ENCODE assay signal across 8 mouse cellular contexts in the genomic region with DNA sequence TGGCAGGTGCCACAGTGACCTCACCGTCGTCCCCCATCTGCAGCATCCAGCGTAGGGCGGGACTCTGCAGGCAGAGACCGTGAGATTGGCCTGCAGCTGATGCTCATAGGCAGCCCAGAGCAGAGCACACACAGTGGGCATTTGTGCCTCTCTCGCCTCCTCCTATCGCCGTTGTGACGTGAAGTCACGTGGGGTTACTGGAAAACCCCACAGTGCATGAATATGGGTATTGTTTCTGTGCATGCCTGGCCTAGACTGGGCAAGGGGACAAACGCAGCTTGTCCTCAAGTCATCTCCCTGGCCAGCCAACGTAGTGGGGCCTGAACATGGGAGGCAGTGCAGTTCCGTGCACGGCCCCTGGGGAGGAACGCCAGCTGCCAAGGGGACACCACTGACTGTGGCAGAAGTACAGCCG. TPM values are rescaled to one million over a fixed set of nuclear protein-coding genes. Genes with fewer than 3 reads are reported as not detected.
A peak's percentile ranks its signal among the peaks of the same experiment; 100 is the strongest.
DNase-seq lines count a peak whose midpoint lies in the region; ATAC-seq and TF ChIP-seq lines count a peak whose summit lies in the region.

No protein-coding gene starts in this region.

- DNase-seq in gastrocnemius, postnatal 10 days = peak; percentile 59
- no peak for DNase-seq in gastrocnemius, postnatal 36 days
- DNase-seq in forebrain, embryonic 14.5 days (ENCODE audit: low spot score) = peak; percentile 30
- peak; percentile 40 for DNase-seq in right cerebral cortex, postnatal 25 days
- DNase-seq in kidney, adult 2 months = no peak

- 0 out of 2 replicates have a peak, but pooled peaks cover 5% of the 10 kb centered on the region for H3K4me1 ChIP-seq in forebrain, embryonic 14.5 days (ENCODE audit: control insufficient read depth, insufficient read depth, low read length)
- peaks cover 22% of the 10 kb centered on the region for H3K4me1 ChIP-seq in hindbrain, embryonic 15.5 days (replicated peaks)
- peaks cover 30% of the 10 kb centered on the region for H3K4me1 ChIP-seq in limb, embryonic 13.5 days
- no peaks in the 10 kb centered on the region for H3K4me1 ChIP-seq in kidney, adult 2 months (ENCODE audit: control insufficient read depth, insufficient read depth, low read length)

- H3K9me3 ChIP-seq in forebrain, embryonic 14.5 days (replicated peaks; ENCODE audit: control insufficient read depth, low read length) = no peaks in the 10 kb centered on the region
- H3K9me3 ChIP-seq in hindbrain, embryonic 15.5 days = no peaks in the 10 kb centered on the region
- no peaks in the 10 kb centered on the region for H3K9me3 ChIP-seq in limb, embryonic 13.5 days

- WGBS in forebrain, embryonic 14.5 days = 74% methylated on average over 16 of the region's 16 CpGs
- WGBS in hindbrain, embryonic 15.5 days = 44% methylated on average over 16 of the region's 16 CpGs
- WGBS in limb, embryonic 13.5 days = 71% methylated on average over 16 of the region's 16 CpGs
- 89% methylated on average over 16 of the region's 16 CpGs for WGBS in kidney, adult 2 months

- no peak overlapping the region for H3K9ac ChIP-seq in forebrain, embryonic 14.5 days (ENCODE audit: low read length)
- no peak overlapping the region for H3K9ac ChIP-seq in hindbrain, embryonic 15.5 days
- H3K9ac ChIP-seq in limb, embryonic 13.5 days = no peak overlapping the region

- H3K27me3 ChIP-seq in forebrain, embryonic 14.5 days (replicated peaks; ENCODE audit: control insufficient read depth, insufficient read depth, low read length) = no peaks in the 10 kb centered on the region
- H3K27me3 ChIP-seq in hindbrain, embryonic 15.5 days = no peaks in the 10 kb centered on the region
- H3K27me3 ChIP-seq in limb, embryonic 13.5 days = no peaks in the 10 kb centered on the region
- no peaks in the 10 kb centered on the region for H3K27me3 ChIP-seq in kidney, adult 2 months (replicated peaks; ENCODE audit: control insufficient read depth, insufficient read depth, low read length)

- no peak overlapping the region for H3K27ac ChIP-seq in forebrain, embryonic 14.5 days (ENCODE audit: low read depth, low read length)
- H3K27ac ChIP-seq in hindbrain, embryonic 15.5 days (replicated peaks) = peak overlapping the region; percentile 71
- peak overlapping the region; percentile 90 for H3K27ac ChIP-seq in limb, embryonic 13.5 days
- H3K27ac ChIP-seq in kidney, adult 2 months (ENCODE audit: insufficient read depth, low read depth, low read length) = no peak overlapping the region

- H3K4me2 ChIP-seq in forebrain, embryonic 14.5 days (ENCODE audit: low read length) = no peak overlapping the region
- peak overlapping the region; percentile 13; the same call in 1 of the 2 replicates for H3K4me2 ChIP-seq in hindbrain, embryonic 15.5 days
- H3K4me2 ChIP-seq in limb, embryonic 13.5 days (replicated peaks) = no peak overlapping the region

- intact Hi-C loops in gastrocnemius, postnatal 36 days (cut with DNase I) = no loop called here

- peak; percentile 67 for ATAC-seq in activated CD4-positive, CD25-positive, alpha-beta regulatory T cell, adult 4 months
- peak; percentile 70 for ATAC-seq in forebrain, embryonic 14.5 days
- ATAC-seq in hindbrain, embryonic 15.5 days (ENCODE audit: low FRiP score, low read depth) = peak; percentile 92
- ATAC-seq in limb, embryonic 13.5 days (ENCODE audit: low FRiP score, low read depth) = peak; percentile 82

- no peak for TF ChIP-seq CTCF in kidney, adult 2 months (conservative IDR thresholded peaks at IDR 0.05; ENCODE audit: insufficient read depth, insufficient read length, low read depth, low read length)

- H3K4me3 ChIP-seq in forebrain, embryonic 14.5 days (ENCODE audit: low read depth, low read length) = no peak overlapping the region
- no peak overlapping the region for H3K4me3 ChIP-seq in hindbrain, embryonic 15.5 days
- H3K4me3 ChIP-seq in limb, embryonic 13.5 days = no peak overlapping the region
- H3K4me3 ChIP-seq in kidney, adult 2 months (ENCODE audit: insufficient read depth, low read depth, low read length) = no peak overlapping the region

- H3K36me3 ChIP-seq in forebrain, embryonic 14.5 days (ENCODE audit: control insufficient read depth, insufficient read depth, low read length) = no peaks in the 10 kb centered on the region
- no peaks in the 10 kb centered on the region for H3K36me3 ChIP-seq in hindbrain, embryonic 15.5 days
- H3K36me3 ChIP-seq in limb, embryonic 13.5 days = peaks cover 33% of the 10 kb centered on the region
- no peaks in the 10 kb centered on the region for H3K36me3 ChIP-seq in kidney, adult 2 months (ENCODE audit: control insufficient read depth, insufficient read depth, low read length)

- no peak for TF ChIP-seq POLR2A in kidney, adult 2 months (IDR thresholded peaks at IDR 0.05; ENCODE audit: low read depth, low read length)

RNA-seq across cellular contexts. Expression of gene Cd9, which starts 27.3 kb away (rescaled TPM):
- total RNA-seq in gastrocnemius, postnatal 10 days (2021) = 10 to 100 TPM; 84.5 to 86.4 TPM
- 10 to 100 TPM; 20.3 to 28.4 TPM for total RNA-seq in gastrocnemius, postnatal 36 days (2021)
- polyA plus RNA-seq in activated CD4-positive, CD25-positive, alpha-beta regulatory T cell, adult 4 months (2017; shearing (Covaris generic)) = 100 to 1,000 TPM in 1 of 2 experiments, 10 to 100 TPM in 1; 73.3 to 104 TPM
- polyA plus RNA-seq in forebrain, embryonic 14.5 days (2014; fragmentation: Nextera tagmentation; extraction: Ambion mirVana) = 77.8 and 85.5 TPM in 2 replicates
- 108 TPM in 2 replicates for polyA plus RNA-seq in hindbrain, embryonic 15.5 days (2015; fragmentation: Nextera tagmentation; extraction: Ambion mirVana)
- polyA plus RNA-seq in limb, embryonic 13.5 days (2015; fragmentation: Nextera tagmentation; extraction: Ambion mirVana) = 157 and 174 TPM in 2 replicates
- 138 and 140 TPM in 2 replicates for polyA plus RNA-seq in kidney, adult 2 months (2012; rRNA removed)

Comparison
In these comparisons a context has a peak if more than half of its experiments do, and no peak if none do; other contexts are left out.
1. DNase-seq: peak in gastrocnemius, postnatal 10 days (single experiment), forebrain, embryonic 14.5 days (single experiment) and right cerebral cortex, postnatal 25 days (single experiment); none in gastrocnemius, postnatal 36 days (0 of 2) and kidney, adult 2 months (single experiment).
2. H3K27ac ChIP-seq: peak in hindbrain, embryonic 15.5 days (single experiment) and limb, embryonic 13.5 days (single experiment); none in forebrain, embryonic 14.5 days (single experiment) and kidney, adult 2 months (single experiment).
3. Peak in every context shown above with its lines, with median percentiles within 50 percentile points of each other: ATAC-seq.